Mouse (Mus musculus): ENCODE measurements at regions not wholly inside any gene's neighbourhood (a gene's known extent, or its start where the extent isn't known, plus 50 kb on each side); places are given as distances from the start of the nearest gene placed in this dataset.

- H3K9ac ChIP-seq (replicated peaks; ENCODE audit: low read depth, low read length), result no peak overlapping the region
- DNase-seq (ENCODE audit: low spot score), result peak; percentile 4
- H3K27ac ChIP-seq (ENCODE audit: low read depth), result no peak overlapping the region
- no peak overlapping the region for H3K4me2 ChIP-seq (ENCODE audit: low read depth, low read length)
- 42% methylated on average over 4 of the region's 4 CpGs for WGBS
- no peak for ATAC-seq (ENCODE audit: insufficient read depth, low read depth)
- no peak overlapping the region for H3K4me3 ChIP-seq (ENCODE audit: low read depth, low read length)
- no peaks in the 10 kb centered on the region for H3K36me3 ChIP-seq (replicated peaks; ENCODE audit: control insufficient read depth, insufficient read depth, low read length)
- H3K4me1 ChIP-seq (ENCODE audit: control insufficient read depth, insufficient read depth), result no peaks in the 10 kb centered on the region
- TF ChIP-seq EP300 (IDR thresholded peaks at IDR 0.05; ENCODE audit: low read depth) (no peak), CTCF (IDR thresholded peaks at IDR 0.05; ENCODE audit: low read depth) (no peak)
- H3K27me3 ChIP-seq (ENCODE audit: control insufficient read depth, insufficient read depth, low read length), result no peaks in the 10 kb centered on the region
- no peaks in the 10 kb centered on the region for H3K9me3 ChIP-seq (replicated peaks; ENCODE audit: control insufficient read depth, low read length)
These were observed 93.7 kb upstream of the Tsc22d2 start for GRCm38 (mm10) chr3:58320812-58321211.

- Histone ChIP-seq H3K9me3 (replicated peaks; ENCODE audit: control insufficient read depth, low read length) (no peaks in the 10 kb centered on the region), H3K4me1 (ENCODE audit: control insufficient read depth, insufficient read depth) (no peaks in the 10 kb centered on the region), H3K36me3 (replicated peaks; ENCODE audit: control insufficient read depth, insufficient read depth, low read length) (no peaks in the 10 kb centered on the region), H3K4me3 (ENCODE audit: low read depth, low read length) (no peak overlapping the region), H3K27ac (ENCODE audit: low read depth) (no peak overlapping the region), H3K9ac (replicated peaks; ENCODE audit: low read depth, low read length) (no peak overlapping the region), H3K4me2 (ENCODE audit: low read depth, low read length) (no peak overlapping the region), H3K27me3 (ENCODE audit: control insufficient read depth, insufficient read depth, low read length) (no peaks in the 10 kb centered on the region)
- TF ChIP-seq EP300 (IDR thresholded peaks at IDR 0.05; ENCODE audit: low read depth) (no peak), CTCF (IDR thresholded peaks at IDR 0.05; ENCODE audit: low read depth) (no peak)
- 69% methylated on average over 1 of the region's 1 CpGs for WGBS
- ATAC-seq (ENCODE audit: insufficient read depth, low read depth) (no peak), DNase-seq (ENCODE audit: low spot score) (peak; percentile 5)
These were observed 92.2 kb upstream of the Tsc22d2 start for GRCm38 (mm10) chr3:58322322-58322721.

- no peak for ATAC-seq (ENCODE audit: insufficient read depth, low read depth)
- WGBS, result 60% methylated on average over 2 of the region's 2 CpGs
- Histone ChIP-seq H3K9me3 (replicated peaks; ENCODE audit: control insufficient read depth, low read length) (no peaks in the 10 kb centered on the region), H3K27me3 (ENCODE audit: control insufficient read depth, insufficient read depth, low read length) (no peaks in the 10 kb centered on the region), H3K36me3 (replicated peaks; ENCODE audit: control insufficient read depth, insufficient read depth, low read length) (no peaks in the 10 kb centered on the region), H3K4me2 (ENCODE audit: low read depth, low read length) (no peak overlapping the region), H3K4me3 (ENCODE audit: low read depth, low read length) (no peak overlapping the region), H3K27ac (ENCODE audit: low read depth) (no peak overlapping the region), H3K4me1 (ENCODE audit: control insufficient read depth, insufficient read depth) (peaks cover 7% of the 10 kb centered on the region; the same call in 1 of the 2 replicates), H3K9ac (replicated peaks; ENCODE audit: low read depth, low read length) (no peak overlapping the region)
- TF ChIP-seq EP300 (IDR thresholded peaks at IDR 0.05; ENCODE audit: low read depth), result no peak
- no peak for TF ChIP-seq CTCF (IDR thresholded peaks at IDR 0.05; ENCODE audit: low read depth)
- DNase-seq (ENCODE audit: low spot score), result no peak
These were observed 86.8 kb upstream of the Tsc22d2 start for GRCm38 (mm10) chr3:58327721-58328120.

GRCm38 (mm10) chr3:58330186-58330585, 84.3 kb upstream of the Tsc22d2 start:
- TF ChIP-seq EP300 (IDR thresholded peaks at IDR 0.05; ENCODE audit: low read depth) (no peak), CTCF (IDR thresholded peaks at IDR 0.05; ENCODE audit: low read depth) (no peak)
- peak; percentile 69 for ATAC-seq (ENCODE audit: insufficient read depth, low read depth)
- peaks cover 15% of the 10 kb centered on the region; the same call in 1 of the 2 replicates for H3K4me1 ChIP-seq (ENCODE audit: control insufficient read depth, insufficient read depth)
- H3K9me3 ChIP-seq (replicated peaks; ENCODE audit: control insufficient read depth, low read length), result no peaks in the 10 kb centered on the region
- no peak overlapping the region for H3K4me2 ChIP-seq (ENCODE audit: low read depth, low read length)
- 18% methylated on average over 2 of the region's 2 CpGs for WGBS
- H3K36me3 ChIP-seq (replicated peaks; ENCODE audit: control insufficient read depth, insufficient read depth, low read length), result no peaks in the 10 kb centered on the region
- peak; percentile 58 for DNase-seq (ENCODE audit: low spot score)
- H3K9ac ChIP-seq (replicated peaks; ENCODE audit: low read depth, low read length), result no peak overlapping the region
- no peak overlapping the region for H3K4me3 ChIP-seq (ENCODE audit: low read depth, low read length)
- no peaks in the 10 kb centered on the region for H3K27me3 ChIP-seq (ENCODE audit: control insufficient read depth, insufficient read depth, low read length)
- H3K27ac ChIP-seq (ENCODE audit: low read depth), result peak overlapping the region; percentile 48

GRCm38 (mm10) chr3:58333997-58334396, 80.5 kb upstream of the Tsc22d2 start:
- Histone ChIP-seq H3K27me3 (ENCODE audit: control insufficient read depth, insufficient read depth, low read length) (no peaks in the 10 kb centered on the region), H3K4me3 (ENCODE audit: low read depth, low read length) (peak overlapping the region; percentile 24), H3K36me3 (replicated peaks; ENCODE audit: control insufficient read depth, insufficient read depth, low read length) (no peaks in the 10 kb centered on the region), H3K9me3 (replicated peaks; ENCODE audit: control insufficient read depth, low read length) (no peaks in the 10 kb centered on the region), H3K9ac (replicated peaks; ENCODE audit: low read depth, low read length) (0 out of 2 replicates have a peak overlapping the region, but pooled peaks have one; percentile 6), H3K4me2 (ENCODE audit: low read depth, low read length) (peak overlapping the region; percentile 41), H3K4me1 (ENCODE audit: control insufficient read depth, insufficient read depth) (peaks cover 15% of the 10 kb centered on the region; the same call in 1 of the 2 replicates), H3K27ac (ENCODE audit: low read depth) (peak overlapping the region; percentile 19; the same call in 1 of the 2 replicates)
- 37% methylated on average over 7 of the region's 7 CpGs for WGBS
- no peak for TF ChIP-seq EP300 (IDR thresholded peaks at IDR 0.05; ENCODE audit: low read depth)
- no peak for TF ChIP-seq CTCF (IDR thresholded peaks at IDR 0.05; ENCODE audit: low read depth)
- ATAC-seq (ENCODE audit: insufficient read depth, low read depth) (0 out of 2 replicates have a peak, but pooled peaks have one; percentile 17), DNase-seq (ENCODE audit: low spot score) (peak; percentile 47)

GRCm38 (mm10) chr3:58335277-58335676, 79.2 kb upstream of the Tsc22d2 start:
- Histone ChIP-seq H3K9ac (replicated peaks; ENCODE audit: low read depth, low read length) (no peak overlapping the region), H3K4me3 (ENCODE audit: low read depth, low read length) (no peak overlapping the region), H3K27ac (ENCODE audit: low read depth) (no peak overlapping the region), H3K36me3 (replicated peaks; ENCODE audit: control insufficient read depth, insufficient read depth, low read length) (no peaks in the 10 kb centered on the region), H3K4me1 (ENCODE audit: control insufficient read depth, insufficient read depth) (peaks cover 11% of the 10 kb centered on the region; the same call in 1 of the 2 replicates), H3K9me3 (replicated peaks; ENCODE audit: control insufficient read depth, low read length) (no peaks in the 10 kb centered on the region), H3K27me3 (ENCODE audit: control insufficient read depth, insufficient read depth, low read length) (no peaks in the 10 kb centered on the region), H3K4me2 (ENCODE audit: low read depth, low read length) (no peak overlapping the region)
- DNase-seq (ENCODE audit: low spot score) (no peak), ATAC-seq (ENCODE audit: insufficient read depth, low read depth) (no peak)
- WGBS, result 76% methylated on average over 6 of the region's 6 CpGs
- TF ChIP-seq EP300 (IDR thresholded peaks at IDR 0.05; ENCODE audit: low read depth), result no peak

Measured in heart, postnatal 0 days (tissue).